Mouse (Mus musculus) E14TG2a.4 (cell line): ENCODE measurements around the gene Ctnnd2.
A peak's percentile ranks its signal among the peaks of the same experiment; 100 is the strongest.
"Not testable (repeated sequence)": the region's sequence is repeated elsewhere in the genome, so short reads cannot be mapped to it uniquely, and the experiment has no call there.

ENCODE experiments used
- CTCF ChIP-seq: conservative IDR thresholded peaks from 2 replicates; pipeline ENCODE4 v1.5.1; 2014; ENCODE audit warnings: low read length
- NANOG ChIP-seq: IDR thresholded peaks from 2 replicates; pipeline ENCODE4 v1.6.1; 2014; ENCODE audit warnings: borderline replicate concordance, low read length, mixed read lengths

DNA sequence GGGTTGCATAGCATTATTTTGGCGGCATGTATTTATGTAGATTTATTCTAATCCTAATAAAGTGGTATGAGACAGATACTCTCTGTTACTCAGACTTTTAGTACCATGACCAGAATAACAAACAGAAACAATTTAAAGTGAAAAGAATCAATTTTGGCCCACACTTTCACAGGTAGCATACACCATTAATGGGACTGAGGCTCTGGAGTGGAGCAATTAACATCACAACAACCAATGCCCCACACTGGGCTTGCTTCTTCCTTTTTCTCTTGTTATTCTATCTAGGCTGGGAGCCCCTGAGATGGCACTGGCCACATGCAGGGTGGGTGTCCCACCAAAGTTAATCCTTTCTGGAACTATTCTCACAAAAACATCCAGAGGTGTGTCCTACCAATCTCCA is 32.8 kb upstream of the Ctnnd2 start:
- not testable (repeated sequence) for TF ChIP-seq CTCF
- peak; percentile 77 for TF ChIP-seq NANOG
